Mouse (Mus musculus): ENCODE data around the gene Fank1. TPM values are rescaled to one million over a fixed set of nuclear protein-coding genes. Genes with fewer than 3 reads are reported as not detected.
"Not testable (repeated sequence)": the region's sequence is repeated elsewhere in the genome, so short reads cannot be mapped to it uniquely, and the experiment has no call there.

Gene Fank1
- total RNA-seq, 2 experiments from 2014 or later: 0.71 to 1.1 TPM

DNA sequence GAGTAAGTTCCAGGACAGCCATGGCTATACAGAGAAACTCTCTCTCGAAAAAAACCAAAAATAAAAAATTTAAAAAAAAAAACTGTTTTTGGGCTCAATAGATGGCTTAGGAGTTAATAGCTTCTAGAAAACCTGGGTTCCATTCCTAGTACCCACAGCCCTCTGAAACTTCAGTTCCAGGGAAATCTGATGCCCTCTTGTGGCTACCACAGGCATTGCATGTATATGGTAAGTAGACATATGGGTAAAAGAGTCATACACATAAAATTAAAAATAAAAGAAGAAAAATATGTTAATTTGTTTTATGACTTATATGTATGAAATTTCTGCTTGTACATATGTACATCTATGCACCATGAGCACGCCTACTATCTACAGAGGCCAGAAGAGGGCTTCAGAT, 47.9 kb downstream of the Fank1 start:
- DNase-seq (ENCODE audit: low spot score in 2 of 2): no peak

DNA sequence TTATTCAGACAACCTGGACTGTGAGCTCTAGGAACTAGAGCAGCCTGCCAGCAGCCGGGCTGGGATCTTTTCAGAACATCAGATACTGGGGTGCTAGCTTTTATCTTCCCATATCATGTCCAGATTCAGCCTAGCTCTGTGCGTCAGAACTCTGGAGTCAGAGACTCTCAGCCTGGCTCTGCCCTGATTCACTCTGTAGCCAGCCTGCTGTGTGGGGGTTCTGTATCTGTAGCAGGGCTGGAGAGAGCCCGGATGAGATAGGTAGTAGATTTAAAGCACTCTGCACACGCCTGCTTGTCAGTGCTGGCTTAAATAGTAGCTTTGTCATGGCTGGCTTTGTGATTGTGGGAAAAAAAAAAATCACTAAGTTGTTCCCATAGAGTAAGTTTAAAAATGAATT, 51.9 kb downstream of the Fank1 start:
- DNase-seq (ENCODE audit: low spot score in 2 of 2): no peak

DNA sequence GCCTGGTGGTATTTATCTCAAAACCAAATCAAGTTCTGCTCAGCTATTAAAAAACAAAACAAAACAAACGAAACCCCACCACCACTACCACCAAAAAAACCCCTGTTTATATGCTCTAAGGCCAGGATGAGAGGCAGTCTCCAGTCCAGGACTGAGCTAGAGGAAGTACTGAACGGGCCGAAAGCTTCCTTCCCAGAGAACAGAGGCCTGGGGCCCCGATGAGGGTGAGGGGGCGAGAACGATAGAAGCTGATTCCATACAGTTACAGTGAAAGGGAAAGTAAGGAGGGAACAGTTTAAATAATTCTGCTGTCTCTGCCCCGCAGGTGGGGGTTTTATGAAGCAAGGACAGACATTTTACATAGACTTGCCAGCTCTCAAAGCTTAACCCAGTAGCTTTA, 52.9 kb downstream of the Fank1 start:
- no peak for DNase-seq (ENCODE audit: low spot score in 2 of 2)

DNA sequence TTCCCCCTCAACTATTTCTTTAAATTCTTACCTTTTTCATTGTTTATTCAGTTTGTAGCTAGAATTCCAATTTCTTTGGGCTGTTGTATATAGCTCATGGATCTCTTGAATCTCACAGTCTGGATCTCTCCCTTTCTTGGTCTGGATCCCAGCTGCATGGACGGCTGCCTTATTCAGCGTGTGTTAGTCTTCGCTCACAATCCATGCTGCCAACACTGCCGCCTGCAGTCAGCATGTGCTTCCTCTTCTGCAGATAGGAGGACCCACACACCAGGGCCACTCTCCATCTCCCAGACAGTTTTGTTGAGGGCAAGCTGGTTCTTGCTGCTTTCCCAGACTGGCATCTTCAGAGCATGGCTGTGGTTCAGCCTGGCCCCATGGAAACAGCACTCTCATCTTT, 62.9 kb downstream of the Fank1 start:
- DNase-seq (ENCODE audit: low spot score in 2 of 2): no peak

DNA sequence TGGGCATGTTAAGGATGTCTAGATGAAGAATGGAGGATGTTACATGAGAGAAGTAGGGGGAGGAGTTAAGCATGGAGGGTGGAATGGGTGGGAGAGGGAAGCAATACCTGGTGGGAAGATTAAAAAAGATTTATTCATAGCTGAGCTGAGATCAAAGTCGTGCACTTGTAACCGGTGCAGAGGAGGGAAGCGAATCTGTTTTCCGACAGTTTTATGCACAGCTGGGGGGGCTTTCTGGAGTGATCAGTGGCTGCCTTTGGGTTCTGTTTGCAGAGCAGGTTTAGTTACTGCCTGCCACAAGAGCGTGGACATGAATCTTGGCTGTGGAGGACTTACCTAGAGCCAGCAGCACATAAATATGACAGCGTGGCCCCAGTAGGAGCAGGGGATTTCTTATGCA, 65.4 kb downstream of the Fank1 start:
- no peak for DNase-seq (ENCODE audit: low spot score in 2 of 2)

DNA sequence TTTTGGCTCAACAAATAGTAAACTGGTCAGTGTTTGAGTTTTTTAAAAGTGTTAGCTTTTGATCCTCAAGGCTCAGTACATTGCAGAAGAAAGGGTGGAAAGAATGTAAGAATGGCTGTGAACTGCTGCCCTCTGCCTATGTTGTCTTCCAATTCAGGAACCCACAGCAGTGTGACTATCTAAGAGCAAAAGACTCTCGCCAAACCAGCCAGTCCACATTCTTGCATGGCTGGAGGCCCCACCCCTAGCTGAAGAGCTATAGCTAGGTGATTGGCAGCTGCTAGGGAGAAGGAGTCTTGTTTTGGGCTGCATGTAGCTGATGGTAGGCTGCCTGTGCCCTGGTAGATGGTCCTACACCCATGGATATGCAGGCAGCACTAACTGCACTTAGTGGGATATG, 70.5 kb downstream of the Fank1 start:
- no peak for DNase-seq (ENCODE audit: low spot score in 2 of 2)

DNA sequence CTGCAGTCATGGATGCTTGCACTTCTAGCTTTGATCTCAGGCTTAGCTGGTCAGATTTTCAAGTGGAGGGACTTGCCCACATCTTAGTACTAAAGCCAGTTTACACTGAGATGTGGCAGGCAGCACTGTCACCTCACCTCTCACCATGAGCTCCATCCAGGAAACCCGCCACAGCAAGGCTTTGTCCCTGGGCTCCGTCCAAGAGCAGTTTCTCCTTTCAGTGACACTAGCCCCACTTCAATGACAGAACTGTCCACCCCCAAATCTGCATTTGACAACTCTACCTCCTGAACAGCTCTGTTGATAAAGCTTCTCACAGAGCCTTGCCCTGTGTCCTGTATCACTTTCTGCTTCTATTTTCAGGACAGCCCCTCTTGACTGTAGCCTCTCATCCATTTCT, 71.5 kb downstream of the Fank1 start:
- no peak for DNase-seq (ENCODE audit: low spot score in 2 of 2)

DNA sequence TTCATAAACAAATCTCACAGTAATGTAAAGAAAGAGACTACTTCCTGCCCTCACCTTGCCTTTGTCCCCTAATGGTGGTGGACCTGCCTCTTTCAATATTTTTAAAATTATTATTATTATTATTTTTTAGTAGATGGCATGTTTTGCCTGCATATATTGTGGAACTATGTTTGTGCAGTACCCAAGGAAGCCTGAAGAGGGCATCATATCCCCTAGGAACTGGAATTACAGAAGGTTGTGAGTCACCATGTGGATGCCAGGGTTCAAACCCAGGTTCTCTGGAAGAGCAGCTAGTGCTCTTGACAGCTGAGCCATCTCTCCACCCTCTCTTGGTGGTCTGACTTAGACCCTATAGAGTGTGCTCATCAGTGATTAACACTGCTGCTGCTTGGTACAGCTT, 74.1 kb downstream of the Fank1 start:
- no peak for DNase-seq (ENCODE audit: low spot score in 2 of 2)

DNA sequence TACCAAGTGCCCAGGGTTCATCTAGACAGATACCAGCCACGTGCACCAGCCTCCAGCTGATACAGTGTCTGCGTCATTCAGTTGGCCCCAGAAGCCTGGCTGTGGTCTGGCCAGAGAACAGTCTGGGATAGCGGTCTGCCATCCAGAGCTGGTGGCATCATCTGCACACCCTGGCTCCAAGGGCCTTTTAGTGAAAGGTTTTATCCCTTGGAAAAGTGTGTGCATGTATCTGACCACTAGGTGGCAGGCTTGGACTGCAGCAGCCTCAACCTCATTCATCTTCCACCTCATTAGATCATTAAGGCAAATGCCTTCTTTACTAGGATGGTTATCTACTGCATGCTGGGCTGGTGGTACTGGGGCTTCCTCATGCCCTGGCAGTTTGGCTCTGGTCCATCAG, 79.6 kb downstream of the Fank1 start:
- peak; percentile 24 to 58 for DNase-seq (ENCODE audit: low spot score in 2 of 2)

DNA sequence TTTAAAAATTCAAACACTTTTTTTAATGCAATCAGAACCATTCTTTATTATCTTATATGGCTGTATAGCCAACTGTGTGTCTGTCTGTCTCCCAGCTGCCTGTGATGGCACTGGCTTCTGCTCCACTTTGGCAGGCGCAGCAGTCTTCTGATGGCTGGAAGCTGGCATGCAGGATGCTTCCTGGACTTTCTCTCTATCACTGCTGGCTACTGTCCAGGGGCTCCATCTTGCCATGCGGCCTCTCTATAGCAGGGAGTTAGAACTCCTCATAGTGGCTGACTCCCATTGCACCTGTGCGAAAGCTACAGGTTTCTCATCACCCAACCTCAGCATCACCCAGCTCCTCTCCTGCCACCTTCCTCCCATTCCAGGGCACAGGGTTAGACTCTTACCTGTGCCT, 81.8 kb downstream of the Fank1 start:
- no peak for DNase-seq (ENCODE audit: low spot score in 2 of 2)

DNA sequence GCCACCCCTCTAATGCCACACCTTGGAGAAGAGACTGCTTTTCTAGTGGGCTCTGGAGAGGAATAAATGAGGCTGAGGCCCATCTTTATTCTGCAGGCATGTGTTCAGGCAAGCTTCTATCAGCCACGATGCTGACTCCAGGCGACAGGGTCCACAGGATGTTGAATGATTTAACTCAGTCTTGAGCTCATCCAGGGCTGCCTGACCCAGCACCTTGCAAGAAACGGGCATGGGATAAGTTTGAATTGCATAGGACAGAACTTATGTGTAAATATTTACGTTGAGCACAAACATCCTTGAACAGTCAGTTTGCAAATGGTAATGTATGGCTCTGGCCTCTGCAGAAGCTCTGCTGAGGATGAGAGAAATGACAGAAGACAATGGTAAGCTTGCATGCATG, 82.9 kb downstream of the Fank1 start:
- DNase-seq (ENCODE audit: low spot score in 2 of 2): no peak

DNA sequence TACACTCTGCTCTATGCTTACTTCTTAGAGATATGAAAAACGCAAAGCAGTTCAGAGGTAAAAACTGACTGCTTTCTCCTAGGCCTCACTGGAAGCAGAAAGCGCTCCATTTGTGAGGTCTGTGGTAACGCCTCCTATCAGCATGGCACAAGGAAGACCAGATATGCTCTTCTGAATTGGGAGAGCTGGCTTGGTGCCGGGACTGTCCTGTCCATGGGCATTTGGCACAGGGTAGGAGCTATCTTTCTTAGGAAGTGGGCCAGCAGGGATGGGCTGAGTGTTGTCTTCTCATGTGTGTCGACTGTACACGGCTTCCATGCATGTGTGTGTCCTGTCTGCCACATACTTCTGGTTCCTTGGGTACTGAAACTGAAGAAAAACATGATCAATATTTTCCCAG, 85.6 kb downstream of the Fank1 start:
- DNase-seq (ENCODE audit: low spot score in 2 of 2): no peak

DNA sequence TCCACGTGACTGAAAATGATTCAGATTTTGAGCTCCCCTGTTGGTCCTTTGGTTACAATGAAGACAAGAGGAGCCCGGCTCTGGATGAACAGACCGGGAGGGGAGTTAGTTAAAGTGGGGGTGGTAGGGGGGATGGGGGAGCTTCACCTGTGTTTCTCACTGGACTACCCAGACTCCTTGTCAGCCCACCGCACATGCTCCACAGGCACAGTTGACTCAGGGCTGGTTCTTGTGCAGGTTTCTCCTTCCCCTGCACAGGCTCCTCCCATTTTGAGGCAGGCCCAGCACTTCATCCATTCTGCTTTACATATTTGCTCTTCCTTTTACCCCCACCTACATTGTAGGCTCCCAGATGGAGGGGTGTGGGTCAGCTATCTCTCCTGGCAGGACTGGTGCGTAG, 86.1 kb downstream of the Fank1 start:
- no peak for DNase-seq (ENCODE audit: low spot score in 2 of 2)

DNA sequence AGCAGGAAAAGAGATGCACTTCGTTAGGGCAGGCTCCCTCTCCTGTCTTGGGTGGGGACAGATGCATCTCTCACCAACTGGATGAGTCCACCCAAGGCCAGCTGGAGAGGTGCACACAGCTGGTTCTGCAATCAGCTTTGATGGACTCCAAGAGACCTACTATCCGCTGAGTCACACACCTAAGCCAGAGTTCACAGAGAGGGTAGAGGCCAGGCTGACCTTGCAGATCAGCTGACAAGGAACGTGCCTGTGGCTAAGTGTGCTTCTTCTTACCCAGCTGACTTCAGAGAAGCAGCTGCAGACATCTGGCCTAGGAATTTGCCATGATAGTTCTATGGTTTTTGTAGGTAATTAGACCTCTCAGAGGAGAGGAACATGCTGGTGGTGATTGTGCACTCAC, 86.5 kb downstream of the Fank1 start:
- DNase-seq (ENCODE audit: low spot score in 2 of 2): no peak

DNA sequence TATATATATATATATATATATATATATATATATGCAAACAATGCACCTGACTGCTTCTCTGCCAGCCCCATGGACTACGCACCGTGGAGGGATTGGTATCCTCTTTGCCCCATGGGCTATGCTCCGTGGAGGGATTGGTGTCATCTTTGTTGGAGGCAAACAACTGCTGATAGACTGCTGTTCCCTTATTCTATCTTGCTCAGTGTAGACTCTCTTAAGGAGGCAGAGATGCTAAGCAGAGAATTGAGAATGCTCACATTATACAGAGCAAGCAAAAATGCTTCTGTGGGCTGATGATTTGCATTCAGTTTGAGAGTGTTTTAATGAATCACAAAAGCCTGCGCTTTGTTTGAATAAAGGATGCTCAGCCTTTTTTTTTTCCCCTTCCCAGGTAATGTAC, 87.0 kb downstream of the Fank1 start:
- no peak for DNase-seq (ENCODE audit: low spot score in 2 of 2)

DNA sequence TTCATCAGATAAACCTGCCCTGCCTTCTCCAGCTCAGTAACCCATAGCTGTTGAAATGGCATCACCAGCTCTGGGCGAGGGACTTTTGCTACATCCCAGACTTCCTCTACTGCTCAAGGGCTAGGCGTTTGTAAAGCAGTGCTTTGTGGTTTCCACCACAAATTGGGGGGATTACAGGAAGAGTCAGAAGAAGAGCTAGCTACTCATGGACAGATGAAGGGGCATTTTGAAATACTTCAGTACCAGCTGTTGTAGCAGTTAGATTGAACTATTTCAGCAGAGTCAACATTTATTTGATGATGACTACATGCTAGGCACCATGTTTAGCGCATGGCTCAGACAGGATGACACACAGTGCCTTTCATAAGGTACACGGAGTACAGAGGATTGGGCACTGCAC, 93.6 kb downstream of the Fank1 start:
- DNase-seq (ENCODE audit: low spot score in 2 of 2): no peak

DNA sequence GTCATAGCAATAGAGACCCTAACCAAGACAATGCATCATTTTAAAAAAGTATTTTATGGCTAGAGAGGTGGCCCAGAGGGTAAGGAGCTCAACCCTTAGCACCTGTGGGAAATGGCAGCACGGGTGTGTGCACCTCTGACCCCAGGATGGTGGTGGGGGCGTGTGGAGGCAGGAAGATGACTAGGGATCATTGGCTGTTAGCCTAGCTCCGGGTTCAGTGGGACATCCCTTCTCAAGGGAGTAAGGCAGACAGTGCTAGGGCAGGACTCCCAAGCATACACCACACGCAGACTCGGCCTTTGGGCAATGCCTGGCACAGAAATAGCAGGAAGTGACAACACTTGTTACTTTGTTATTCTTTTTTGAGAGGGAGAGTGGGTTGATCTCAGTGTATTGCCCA, 96.0 kb downstream of the Fank1 start:
- DNase-seq (ENCODE audit: low spot score in 2 of 2): no peak

DNA sequence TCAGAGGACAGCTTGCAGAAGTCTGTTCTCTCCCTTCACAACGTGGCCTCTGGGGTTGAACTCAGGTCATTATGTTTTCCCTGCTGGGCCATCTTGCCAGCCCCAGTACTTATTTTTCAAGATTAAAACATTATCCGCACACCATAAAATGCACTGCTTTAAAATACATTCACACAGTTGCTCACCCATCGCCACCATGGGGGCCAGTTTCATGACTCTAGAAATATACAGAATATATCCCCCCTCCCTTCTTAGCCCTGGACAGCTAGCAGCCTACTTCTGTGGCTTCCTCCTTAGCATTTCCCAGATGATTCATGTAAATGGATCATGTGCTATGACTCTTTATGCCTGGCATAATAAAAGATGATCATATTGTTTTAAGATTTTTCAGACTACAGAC, 99.5 kb downstream of the Fank1 start:
- no peak for DNase-seq (ENCODE audit: low spot score in 2 of 2)

DNA sequence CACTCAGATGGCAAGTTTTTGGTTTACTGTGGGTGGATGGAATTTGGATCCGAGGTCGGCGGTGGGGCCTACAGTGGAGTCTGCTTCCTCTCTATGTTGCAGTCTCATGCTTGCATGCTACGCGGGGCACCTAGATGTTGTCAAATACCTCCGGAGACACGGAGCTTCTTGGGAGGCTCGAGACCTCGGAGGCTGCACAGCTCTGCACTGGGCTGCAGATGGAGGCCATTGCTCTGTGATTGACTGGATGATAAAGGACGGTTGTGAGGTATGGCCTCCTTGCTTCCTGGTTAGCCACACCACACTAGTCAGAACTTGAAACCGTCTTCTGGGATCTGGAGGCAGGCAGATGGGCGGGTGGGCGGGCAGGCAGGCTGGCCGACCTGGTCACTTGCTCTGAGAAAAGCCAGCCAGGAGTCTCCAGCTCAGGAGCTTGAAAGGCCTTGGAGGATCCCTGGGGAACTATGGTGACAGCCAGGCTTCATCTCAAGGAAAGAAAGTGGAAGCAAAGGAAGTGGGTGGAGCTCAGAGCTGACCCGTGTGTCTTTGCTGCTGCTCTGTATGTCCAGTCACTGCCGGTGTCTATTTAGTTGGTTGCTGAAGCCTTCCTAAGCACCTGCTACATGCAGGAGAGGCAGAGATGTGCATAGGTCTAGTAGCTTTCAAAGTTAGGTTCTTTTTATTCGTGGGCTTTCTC, 100.1 kb downstream of the Fank1 start:
- no peak for DNase-seq (ENCODE audit: low spot score in 2 of 2)

DNA sequence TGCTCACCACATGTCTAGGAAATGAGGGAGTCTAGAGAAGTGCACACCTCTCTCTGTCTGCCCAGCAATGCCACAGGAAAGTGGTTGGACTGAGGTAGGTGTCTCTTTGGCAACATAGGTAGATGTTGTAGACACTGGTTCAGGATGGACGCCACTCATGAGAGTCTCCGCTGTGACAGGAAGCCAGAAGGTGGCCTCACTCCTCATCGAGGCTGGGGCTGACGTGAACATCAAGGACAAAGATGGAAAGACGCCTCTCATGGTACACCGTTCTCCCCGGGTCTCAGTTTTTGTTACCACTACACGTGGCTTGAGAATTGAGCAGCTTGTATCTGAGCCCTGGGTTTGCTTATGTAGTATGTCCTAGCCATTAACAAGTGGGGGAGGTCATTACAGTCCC, 103.1 kb downstream of the Fank1 start:
- no peak for DNase-seq (ENCODE audit: low spot score in 2 of 2)

DNA sequence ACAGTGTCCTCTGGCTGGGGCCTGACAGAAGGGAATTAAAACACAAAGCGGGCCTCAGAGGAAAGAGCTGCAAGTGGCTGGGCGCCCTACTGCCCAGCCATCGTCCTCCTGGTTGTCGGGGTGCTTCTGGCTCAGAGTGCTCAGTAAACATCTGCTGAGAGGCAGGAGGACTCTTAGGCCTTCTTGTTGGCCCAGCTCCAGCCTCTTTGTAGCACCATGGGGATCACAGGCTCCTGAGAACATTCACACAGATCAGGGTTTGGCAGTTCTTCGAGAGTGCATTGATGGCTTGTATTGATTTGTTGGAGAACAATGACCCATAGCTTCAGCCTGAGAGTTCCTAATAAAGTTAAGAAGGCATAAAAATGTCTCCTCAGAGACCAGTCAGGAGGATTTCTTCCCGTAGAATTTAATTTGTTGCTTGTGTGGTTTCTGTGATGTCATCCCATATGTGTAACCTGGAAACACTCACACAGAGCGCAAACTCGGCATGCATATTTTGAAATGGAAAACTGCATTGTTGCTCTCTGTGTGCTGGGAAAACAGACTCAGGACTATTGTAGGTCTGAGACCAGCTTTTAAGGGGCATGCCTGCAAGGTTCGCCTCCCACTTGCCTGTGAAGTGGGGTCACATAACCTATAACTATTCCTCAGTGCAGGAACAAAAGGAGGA, 108.2 kb downstream of the Fank1 start:
- not testable (repeated sequence) for DNase-seq (ENCODE audit: low spot score in 2 of 2)

DNA sequence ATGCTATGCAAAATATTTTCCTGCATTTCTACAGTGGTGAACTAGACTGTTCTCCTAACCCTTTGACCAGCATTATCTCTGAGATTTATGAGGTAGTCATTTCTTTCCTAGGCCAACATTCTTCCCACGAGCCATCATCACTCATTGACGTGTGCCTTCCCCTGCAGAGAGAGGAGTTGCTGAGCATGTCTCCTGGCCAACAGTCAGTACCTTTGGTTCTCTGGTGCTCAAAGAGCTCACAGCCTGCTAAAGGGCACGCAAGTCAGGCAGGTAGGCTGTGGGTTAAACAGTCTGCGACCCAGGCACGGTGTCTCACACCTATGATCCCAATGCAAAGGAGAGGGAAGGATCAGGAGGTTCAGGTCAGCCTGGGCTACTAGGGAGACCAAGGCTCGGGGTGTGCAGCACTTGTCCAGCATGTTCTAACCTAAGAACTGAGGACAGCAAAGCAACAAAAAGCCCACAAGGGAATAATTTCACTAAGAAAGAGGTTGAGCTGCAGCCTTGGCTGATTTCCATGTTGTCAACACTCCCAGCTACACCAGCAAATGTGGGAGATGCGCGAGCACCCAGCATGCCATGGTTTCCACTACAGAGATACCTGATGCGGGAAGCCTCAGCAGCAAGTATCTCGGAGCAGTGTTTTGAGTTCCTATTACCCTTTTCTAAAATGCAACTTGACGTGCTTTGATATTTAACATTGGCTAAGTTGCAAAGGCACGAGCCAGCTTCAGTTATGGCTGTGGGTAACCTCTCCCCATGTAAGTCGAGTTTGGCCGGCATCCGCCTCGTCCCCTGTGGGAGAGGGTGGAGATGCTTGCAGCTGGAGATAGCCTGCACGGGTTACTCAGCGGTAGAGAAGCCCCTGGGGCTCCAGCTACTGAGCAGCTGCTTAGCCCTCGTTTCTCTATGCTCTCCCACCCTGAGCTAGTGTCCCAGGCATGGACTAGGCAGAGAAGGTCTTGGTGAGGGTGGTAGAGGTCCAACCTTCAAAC, 112.6 kb downstream of the Fank1 start:
- no peak for DNase-seq (ENCODE audit: low spot score in 2 of 2)
